Mouse (Mus musculus): Measurements from ENCODE around the gene Chfr. TPM values are rescaled to one million over a fixed set of nuclear protein-coding genes. Genes with fewer than 3 reads are reported as not detected.
"Not testable (repeated sequence)": the region's sequence is repeated elsewhere in the genome, so short reads cannot be mapped to it uniquely, and the experiment has no call there.

The Chfr gene
- polyA plus RNA-seq, 1 experiment from 2014 or later = 29.5 TPM

GRCm38 (mm10) chr5:110107581-110108304, 27.9 kb upstream of the Chfr start, which contains the start of gene Gtpbp6:
TSS of gene Gtpbp6 (minus strand) at chr5:110108197.
- Histone ChIP-seq H3K36me3 (ENCODE audit: insufficient read depth, low read length) (peaks cover 30% of the 10 kb centered on the region), H3K4me2 (ENCODE audit: low read length) (peak within 1 kb of the TSS; percentile 84), H3K4me3 (replicated peaks; ENCODE audit: low read depth, low read length) (peak within 1 kb of the TSS; percentile 76), H3K27me3 (ENCODE audit: insufficient read depth, low read length) (no peaks in the 10 kb centered on the region), H3K4me1 (replicated peaks; ENCODE audit: insufficient read depth, low read length) (0 out of 2 replicates have a peak, but pooled peaks cover 4% of the 10 kb centered on the region), H3K9ac (ENCODE audit: low read depth, low read length) (peak within 1 kb of the TSS; percentile 93), H3K9me3 (replicated peaks; ENCODE audit: low read length) (no peaks in the 10 kb centered on the region), H3K27ac (peak within 1 kb of the TSS; percentile 99)
- peak; percentile 98 for DNase-seq (ENCODE audit: low spot score)
- no peak for TF ChIP-seq CTCF (IDR thresholded peaks at IDR 0.05; ENCODE audit: low read depth)
- under 1% methylated on average over 70 of the region's 71 CpGs for WGBS
- ATAC-seq (replicated peaks; ENCODE audit: low FRiP score, low read depth) = peak; percentile 89

GRCm38 (mm10) chr5:110108305-110108628, 27.4 kb upstream of the Chfr start:
- Histone ChIP-seq H3K9ac (ENCODE audit: low read depth, low read length) (no peak overlapping the region), H3K27me3 (ENCODE audit: insufficient read depth, low read length) (no peaks in the 10 kb centered on the region), H3K27ac (peak overlapping the region; percentile 99; the same call in 1 of the 2 replicates), H3K4me2 (ENCODE audit: low read length) (peak overlapping the region; percentile 84; the same call in 1 of the 2 replicates), H3K4me1 (replicated peaks; ENCODE audit: insufficient read depth, low read length) (0 out of 2 replicates have a peak, but pooled peaks cover 4% of the 10 kb centered on the region), H3K36me3 (ENCODE audit: insufficient read depth, low read length) (peaks cover 30% of the 10 kb centered on the region), H3K9me3 (replicated peaks; ENCODE audit: low read length) (no peaks in the 10 kb centered on the region), H3K4me3 (replicated peaks; ENCODE audit: low read depth, low read length) (peak overlapping the region; percentile 76; the same call in 1 of the 2 replicates)
- DNase-seq (ENCODE audit: low spot score) = peak; percentile 99
- 1% methylated on average over 7 of the region's 7 CpGs for whole genome bisulfite sequencing
- peak; percentile 29; the same call in 1 of the 2 replicates for TF ChIP-seq CTCF (IDR thresholded peaks at IDR 0.05; ENCODE audit: low read depth)
- no peak for ATAC-seq (replicated peaks; ENCODE audit: low FRiP score, low read depth)

DNA sequence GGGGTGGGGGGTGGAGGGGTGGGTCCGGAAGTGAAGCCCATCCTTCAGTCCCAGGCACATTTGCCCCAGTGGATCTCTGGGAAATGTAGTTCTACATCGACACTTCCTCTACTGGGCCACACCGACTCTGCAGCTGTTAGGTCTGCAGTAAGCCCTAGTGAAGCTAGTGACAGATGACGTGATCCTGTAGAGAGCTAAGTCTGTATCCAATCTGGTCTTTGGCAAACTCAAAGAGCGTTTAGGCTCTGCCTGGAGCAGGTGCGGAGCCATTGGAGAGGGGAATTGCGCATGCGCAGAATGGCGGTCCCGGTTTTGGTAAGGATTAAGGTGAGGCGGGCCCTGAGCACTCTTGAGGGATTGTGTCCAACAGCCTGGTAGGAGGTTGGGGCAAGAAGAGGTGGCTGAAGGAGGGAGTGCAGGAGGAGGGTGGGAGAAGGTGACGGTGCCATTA, 25.6 kb upstream of the Chfr start, which contains the start of gene Zfp605:
Zfp605 (plus strand) TSS at position 102 of the 451 bp plus-strand sequence.
- Histone ChIP-seq H3K4me1 (replicated peaks; ENCODE audit: insufficient read depth, low read length) (0 out of 2 replicates have a peak, but pooled peaks cover 4% of the 10 kb centered on the region), H3K4me2 (ENCODE audit: low read length) (peak within 1 kb of the TSS; percentile 72), H3K27me3 (ENCODE audit: insufficient read depth, low read length) (no peaks in the 10 kb centered on the region), H3K4me3 (replicated peaks; ENCODE audit: low read depth, low read length) (peak within 1 kb of the TSS; percentile 70), H3K36me3 (ENCODE audit: insufficient read depth, low read length) (peaks cover 16% of the 10 kb centered on the region), H3K27ac (peak within 1 kb of the TSS; percentile 75), H3K9me3 (replicated peaks; ENCODE audit: low read length) (no peaks in the 10 kb centered on the region), H3K9ac (ENCODE audit: low read depth, low read length) (peak within 1 kb of the TSS; percentile 58)
- no peak for TF ChIP-seq CTCF (IDR thresholded peaks at IDR 0.05; ENCODE audit: low read depth)
- under 1% methylated on average over 12 of the region's 12 CpGs for WGBS
- ATAC-seq (replicated peaks; ENCODE audit: low FRiP score, low read depth) (peak; percentile 17), DNase-seq (ENCODE audit: low spot score) (peak; percentile 90)

DNA sequence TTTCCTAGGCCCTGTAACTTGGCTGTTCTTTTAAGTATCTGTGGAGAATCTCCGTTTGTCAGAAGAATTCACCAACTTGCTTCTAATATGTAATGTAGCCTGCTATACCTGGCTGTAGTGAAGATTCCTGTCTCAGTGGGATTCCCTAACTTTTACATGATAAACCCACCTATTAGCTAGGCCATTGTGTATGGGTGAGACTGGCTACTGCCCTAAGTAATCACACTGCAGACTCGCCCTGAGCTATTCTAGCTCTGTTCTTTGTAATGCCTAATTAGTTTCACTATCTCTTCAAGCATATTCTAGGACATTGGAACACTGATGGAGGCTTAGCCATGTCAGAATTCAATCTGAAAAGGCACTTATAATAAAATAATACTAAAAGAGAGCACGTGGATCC, 13.3 kb upstream of the Chfr start:
- not testable (repeated sequence) for H3K27me3 ChIP-seq (ENCODE audit: insufficient read depth, low read length); H3K36me3 ChIP-seq (ENCODE audit: insufficient read depth, low read length); ATAC-seq (replicated peaks; ENCODE audit: low FRiP score, low read depth); DNase-seq (ENCODE audit: low spot score); H3K4me1 ChIP-seq (replicated peaks; ENCODE audit: insufficient read depth, low read length); H3K27ac ChIP-seq; H3K9ac ChIP-seq (ENCODE audit: low read depth, low read length); H3K4me3 ChIP-seq (replicated peaks; ENCODE audit: low read depth, low read length); H3K4me2 ChIP-seq (ENCODE audit: low read length); H3K9me3 ChIP-seq (replicated peaks; ENCODE audit: low read length)
- WGBS = 90% methylated on average over 3 of the region's 3 CpGs

DNA sequence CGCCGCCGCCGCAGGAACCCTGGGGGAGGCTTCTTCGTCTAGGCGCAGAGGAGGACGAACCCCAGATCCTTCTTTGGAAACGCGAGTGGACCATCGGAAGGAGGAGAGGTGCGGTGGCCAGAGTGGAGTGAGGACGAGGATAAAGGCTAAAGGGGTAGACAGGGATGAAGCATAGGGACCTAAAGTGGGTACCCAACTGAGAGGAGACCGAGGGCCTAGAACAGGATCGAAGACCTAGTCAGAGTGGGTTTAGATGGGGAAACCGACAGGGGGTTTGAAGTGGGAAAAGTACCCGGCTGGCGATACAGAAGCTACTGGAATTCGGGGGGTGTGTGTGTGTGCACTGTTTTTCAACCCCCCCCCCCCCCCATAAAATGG, 434 bp downstream of the Chfr start:
- 6% methylated on average over 18 of the region's 18 CpGs for WGBS
- peak; percentile 14; the same call in 1 of the 2 replicates for ATAC-seq (replicated peaks; ENCODE audit: low FRiP score, low read depth)

DNA sequence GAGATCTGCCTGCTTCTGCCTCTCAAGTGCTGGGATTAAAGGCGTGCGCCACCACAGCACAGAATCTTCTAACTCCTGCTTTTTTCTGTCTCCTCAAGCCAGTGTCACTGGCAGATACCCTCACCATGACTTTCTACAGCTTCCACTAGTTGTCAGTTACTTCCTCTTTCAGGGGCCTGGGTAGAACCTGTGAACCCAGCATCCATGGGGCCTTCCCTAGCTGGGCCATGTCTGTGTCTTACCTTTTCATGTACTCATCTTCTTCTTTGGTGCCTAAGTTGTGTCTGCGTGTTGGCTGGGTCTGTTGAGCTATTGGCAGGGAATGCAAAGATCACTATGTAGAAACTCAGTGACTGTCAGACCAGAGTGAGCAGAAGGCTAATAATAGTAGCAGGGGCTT, 2.2 kb downstream of the Chfr start:
- no peak overlapping the region for H3K27ac ChIP-seq
- TF ChIP-seq CTCF (IDR thresholded peaks at IDR 0.05; ENCODE audit: low read depth) = no peak
- no peaks in the 10 kb centered on the region for H3K4me1 ChIP-seq (replicated peaks; ENCODE audit: insufficient read depth, low read length)
- H3K27me3 ChIP-seq (ENCODE audit: insufficient read depth, low read length) = no peaks in the 10 kb centered on the region
- DNase-seq (ENCODE audit: low spot score) (no peak), ATAC-seq (replicated peaks; ENCODE audit: low FRiP score, low read depth) (no peak)
- no peaks in the 10 kb centered on the region; the same call in 1 of the 2 replicates for H3K36me3 ChIP-seq (ENCODE audit: insufficient read depth, low read length)
- H3K9ac ChIP-seq (ENCODE audit: low read depth, low read length) = no peak overlapping the region
- H3K9me3 ChIP-seq (replicated peaks; ENCODE audit: low read length) = no peaks in the 10 kb centered on the region; the same call in 1 of the 2 replicates
- WGBS = 95% methylated on average over 3 of the region's 3 CpGs
- H3K4me3 ChIP-seq (replicated peaks; ENCODE audit: low read depth, low read length) = no peak overlapping the region
- no peak overlapping the region for H3K4me2 ChIP-seq (ENCODE audit: low read length)

More for the DNA sequence above, 434 bp downstream of the Chfr start:
- H3K27ac ChIP-seq = peak overlapping the region; percentile 55; the same call in 1 of the 2 replicates
- H3K27me3 ChIP-seq (ENCODE audit: insufficient read depth, low read length) = no peaks in the 10 kb centered on the region
- peak overlapping the region; percentile 61 for H3K4me3 ChIP-seq (replicated peaks; ENCODE audit: low read depth, low read length)
- no peaks in the 10 kb centered on the region; the same call in 1 of the 2 replicates for H3K36me3 ChIP-seq (ENCODE audit: insufficient read depth, low read length)
- no peaks in the 10 kb centered on the region for H3K4me1 ChIP-seq (replicated peaks; ENCODE audit: insufficient read depth, low read length)
- no peak for TF ChIP-seq CTCF (IDR thresholded peaks at IDR 0.05; ENCODE audit: low read depth)
- no peak for DNase-seq (ENCODE audit: low spot score)
- H3K4me2 ChIP-seq (ENCODE audit: low read length) = peak overlapping the region; percentile 82
- no peaks in the 10 kb centered on the region; the same call in 1 of the 2 replicates for H3K9me3 ChIP-seq (replicated peaks; ENCODE audit: low read length)
- H3K9ac ChIP-seq (ENCODE audit: low read depth, low read length) = peak overlapping the region; percentile 76

Data from kidney, postnatal 0 days (tissue).